Mouse (Mus musculus) embryonic facial prominence, embryonic 15.5 days (tissue): ENCODE measurements around the gene Mid1. TPM values are rescaled to one million over a fixed set of nuclear protein-coding genes. Genes with fewer than 3 reads are reported as not detected.

Source experiments
- ATAC-seq: fragments of 200-750 bp; cut with Nextera tagmentation; 2 replicates; pipeline ENCODE4 v1.8.0; 2017; ENCODE audit warnings: low read depth, moderate TSS enrichment; ENCODE audit not compliant: insufficient number of reproducible peaks, low FRiP score, low TSS enrichment
- H3K27ac ChIP-seq: fragments of 300-500 bp; sonication (generic); replicated peaks from 2 replicates; pipeline ENCODE4 v1.5.1; 2015; ENCODE audit warnings: mild to moderate bottlenecking, inconsistent platforms
- H3K27me3 ChIP-seq: fragments of 300-500 bp; sonication (generic); 2 replicates; pipeline ENCODE4 v1.6.1; 2015; ENCODE audit warnings: inconsistent platforms
- H3K36me3 ChIP-seq: fragments of 300-500 bp; sonication (generic); 2 replicates; pipeline ENCODE4 v1.6.1; 2015; ENCODE audit warnings: mild to moderate bottlenecking, inconsistent platforms
- H3K4me1 ChIP-seq: fragments of 300-500 bp; sonication (generic); 2 replicates; pipeline ENCODE4 v1.6.1; 2015; ENCODE audit warnings: inconsistent platforms
- H3K4me2 ChIP-seq: fragments of 300-500 bp; sonication (generic); replicated peaks from 2 replicates; pipeline ENCODE4 v1.6.1; 2015; ENCODE audit warnings: mild to moderate bottlenecking, inconsistent platforms
- H3K4me3 ChIP-seq: fragments of 300-500 bp; sonication (generic); replicated peaks from 2 replicates; pipeline ENCODE4 v1.5.1; 2015; ENCODE audit warnings: mild to moderate bottlenecking, inconsistent platforms
- H3K9ac ChIP-seq: fragments of 300-500 bp; sonication (generic); 2 replicates; pipeline ENCODE4 v1.6.1; 2015; ENCODE audit warnings: inconsistent platforms
- H3K9me3 ChIP-seq: fragments of 300-500 bp; sonication (generic); replicated peaks from 2 replicates; pipeline ENCODE4 v1.6.1; 2016; ENCODE audit warnings: inconsistent platforms
- WGBS: fragments of 180-500 bp; shearing (Covaris S2); methylation state at CpG from one replicate; pipeline ENCODE4 v1.1.7; 2015; 5-methylcytosine and 5-hydroxymethylcytosine counted together
- polyA plus RNA-seq: library from polyadenylated mRNA; unstranded; fragments of >200 nt; fragmentation: Nextera tagmentation; extraction: Ambion mirVana; gene quantifications from 2 replicates; pipeline ENCODE4 v1.2.1, GENCODE M21; 2015

Gene Mid1
- polyA plus RNA-seq, 1 experiment from 2014 or later: 9.8 TPM

GRCm38 (mm10) chrX:169811783-169812182 is 126.8 kb downstream of the Mid1 start:
- Histone ChIP-seq H3K9me3 (no peaks in the 10 kb centered on the region), H3K36me3 (no peaks in the 10 kb centered on the region), H3K27me3 (no peaks in the 10 kb centered on the region), H3K27ac (no peak overlapping the region), H3K4me3 (no peak overlapping the region), H3K4me2 (no peak overlapping the region), H3K9ac (no peak overlapping the region), H3K4me1 (no peaks in the 10 kb centered on the region)
- 82% methylated on average over 2 of the region's 2 CpGs for WGBS
- no peak for ATAC-seq

GRCm38 (mm10) chrX:169813673-169814072 is 128.7 kb downstream of the Mid1 start:
- H3K9ac ChIP-seq: no peak overlapping the region
- H3K4me3 ChIP-seq: no peak overlapping the region
- H3K9me3 ChIP-seq: no peaks in the 10 kb centered on the region
- H3K4me2 ChIP-seq: no peak overlapping the region
- no peak overlapping the region for H3K27ac ChIP-seq
- no peaks in the 10 kb centered on the region for H3K36me3 ChIP-seq
- no peaks in the 10 kb centered on the region for H3K4me1 ChIP-seq
- WGBS: 30% methylated on average over 1 of the region's 1 CpGs
- no peaks in the 10 kb centered on the region for H3K27me3 ChIP-seq
- ATAC-seq: no peak

- Histone ChIP-seq H3K9me3 (no peaks in the 10 kb centered on the region), H3K9ac (no peak overlapping the region), H3K4me1 (no peaks in the 10 kb centered on the region), H3K4me3 (no peak overlapping the region), H3K36me3 (no peaks in the 10 kb centered on the region), H3K4me2 (no peak overlapping the region), H3K27ac (no peak overlapping the region), H3K27me3 (no peaks in the 10 kb centered on the region)
- whole genome bisulfite sequencing: 79% methylated on average over 10 of the region's 10 CpGs
- no peak for ATAC-seq
These were observed 141.9 kb downstream of the Mid1 start for GRCm38 (mm10) chrX:169826947-169827346.

GRCm38 (mm10) chrX:169827720-169828119 is 142.7 kb downstream of the Mid1 start:
- no peak for ATAC-seq
- no peak overlapping the region for H3K9ac ChIP-seq
- H3K36me3 ChIP-seq: no peaks in the 10 kb centered on the region
- H3K27me3 ChIP-seq: no peaks in the 10 kb centered on the region
- H3K9me3 ChIP-seq: no peaks in the 10 kb centered on the region
- no peak overlapping the region for H3K4me2 ChIP-seq
- H3K4me1 ChIP-seq: no peaks in the 10 kb centered on the region
- WGBS: 45% methylated on average over 7 of the region's 7 CpGs
- no peak overlapping the region for H3K4me3 ChIP-seq
- no peak overlapping the region for H3K27ac ChIP-seq

- no peak overlapping the region for H3K27ac ChIP-seq
- no peak for ATAC-seq
- H3K27me3 ChIP-seq: no peaks in the 10 kb centered on the region
- no peak overlapping the region for H3K4me3 ChIP-seq
- H3K4me2 ChIP-seq: no peak overlapping the region
- no peak overlapping the region for H3K9ac ChIP-seq
- H3K9me3 ChIP-seq: no peaks in the 10 kb centered on the region
- H3K36me3 ChIP-seq: no peaks in the 10 kb centered on the region
- WGBS: 31% methylated on average over 5 of the region's 5 CpGs
- H3K4me1 ChIP-seq: no peaks in the 10 kb centered on the region
These were observed 143.1 kb downstream of the Mid1 start for GRCm38 (mm10) chrX:169828136-169828535.

GRCm38 (mm10) chrX:169830052-169830451 is 145.1 kb downstream of the Mid1 start:
- Histone ChIP-seq H3K36me3 (no peaks in the 10 kb centered on the region), H3K27me3 (no peaks in the 10 kb centered on the region; the same call in 1 of the 2 replicates), H3K27ac (no peak overlapping the region), H3K9me3 (no peaks in the 10 kb centered on the region), H3K4me1 (no peaks in the 10 kb centered on the region), H3K4me2 (no peak overlapping the region), H3K9ac (no peak overlapping the region), H3K4me3 (no peak overlapping the region)
- WGBS: 45% methylated on average over 4 of the region's 4 CpGs
- ATAC-seq: no peak

GRCm38 (mm10) chrX:169837947-169838649 is 153.1 kb downstream of the Mid1 start:
- no peak for ATAC-seq
- 45% methylated on average over 5 of the region's 5 CpGs for WGBS

GRCm38 (mm10) chrX:169838650-169838971 is 153.6 kb downstream of the Mid1 start:
- Histone ChIP-seq H3K4me2 (no peak overlapping the region), H3K27me3 (no peaks in the 10 kb centered on the region; the same call in 1 of the 2 replicates), H3K4me3 (no peak overlapping the region), H3K9me3 (no peaks in the 10 kb centered on the region), H3K27ac (no peak overlapping the region), H3K4me1 (no peaks in the 10 kb centered on the region), H3K36me3 (no peaks in the 10 kb centered on the region), H3K9ac (no peak overlapping the region)
- WGBS: 91% methylated on average over 2 of the region's 2 CpGs
- no peak for ATAC-seq

More at GRCm38 (mm10) chrX:169837947-169838649, 153.1 kb downstream of the Mid1 start:
- Histone ChIP-seq H3K4me2 (no peak overlapping the region), H3K27ac (no peak overlapping the region), H3K9me3 (no peaks in the 10 kb centered on the region), H3K36me3 (no peaks in the 10 kb centered on the region), H3K27me3 (no peaks in the 10 kb centered on the region; the same call in 1 of the 2 replicates), H3K9ac (no peak overlapping the region), H3K4me1 (no peaks in the 10 kb centered on the region), H3K4me3 (no peak overlapping the region)

- H3K9ac ChIP-seq: no peak overlapping the region
- no peak overlapping the region for H3K27ac ChIP-seq
- no peak for ATAC-seq
- H3K27me3 ChIP-seq: peaks cover 5% of the 10 kb centered on the region; the same call in 1 of the 2 replicates
- H3K9me3 ChIP-seq: no peaks in the 10 kb centered on the region
- H3K4me3 ChIP-seq: no peak overlapping the region
- WGBS: 68% methylated on average over 1 of the region's 1 CpGs
- H3K36me3 ChIP-seq: no peaks in the 10 kb centered on the region
- H3K4me1 ChIP-seq: no peaks in the 10 kb centered on the region
- no peak overlapping the region for H3K4me2 ChIP-seq
These were observed 158.3 kb downstream of the Mid1 start for GRCm38 (mm10) chrX:169843267-169843666.

- Histone ChIP-seq H3K4me2 (no peak overlapping the region), H3K36me3 (no peaks in the 10 kb centered on the region), H3K4me1 (no peaks in the 10 kb centered on the region), H3K9me3 (no peaks in the 10 kb centered on the region), H3K27ac (no peak overlapping the region), H3K4me3 (no peak overlapping the region), H3K9ac (no peak overlapping the region), H3K27me3 (peaks cover 5% of the 10 kb centered on the region; the same call in 1 of the 2 replicates)
- no peak for ATAC-seq
- 53% methylated on average over 5 of the region's 5 CpGs for WGBS
These were observed 159.3 kb downstream of the Mid1 start for GRCm38 (mm10) chrX:169844150-169844772.

- no peak overlapping the region for H3K9ac ChIP-seq
- peaks cover 5% of the 10 kb centered on the region; the same call in 1 of the 2 replicates for H3K27me3 ChIP-seq
- H3K9me3 ChIP-seq: no peaks in the 10 kb centered on the region
- no peak overlapping the region for H3K27ac ChIP-seq
- H3K4me2 ChIP-seq: no peak overlapping the region
- no peaks in the 10 kb centered on the region for H3K4me1 ChIP-seq
- no peaks in the 10 kb centered on the region for H3K36me3 ChIP-seq
- ATAC-seq: no peak
- H3K4me3 ChIP-seq: no peak overlapping the region
- WGBS: 50% methylated on average over 3 of the region's 3 CpGs
These were observed 161.2 kb downstream of the Mid1 start for GRCm38 (mm10) chrX:169846187-169846586.
